Mouse (Mus musculus) spleen, adult 18-20 months (tissue): ENCODE data around the gene Nprl3.
"Not testable (repeated sequence)": the region's sequence is repeated elsewhere in the genome, so short reads cannot be mapped to it uniquely, and the experiment has no call there.

Experiments used
- DNase-seq, 2 experiments: peaks; one replicate each; pipeline ENCODE4 v3.0.0; 2022; ENCODE audit warnings: mixed read lengths in 2 of 2

Gene Nprl3

GRCm38 (mm10) chr11:32223297-32223967 lies 44.1 kb downstream of the Nprl3 start:
- DNase-seq: no peak

GRCm38 (mm10) chr11:32222570-32223194 lies 44.8 kb downstream of the Nprl3 start:
- peak; percentile 36 to 39 for DNase-seq

- DNase-seq: peak in 1 of 2 experiments; percentile 35
Observed at GRCm38 (mm10) chr11:32221951-32222409, 45.5 kb downstream of the Nprl3 start, which contains the start of gene Rhbdf1. TSS of gene Rhbdf1 (minus strand) at chr11:32222300.

- peak; percentile 20 to 47 for DNase-seq
Observed at GRCm38 (mm10) chr11:32221225-32221950, 46.1 kb downstream of the Nprl3 start.

GRCm38 (mm10) chr11:32220607-32221224 lies 46.8 kb downstream of the Nprl3 start:
- DNase-seq: no peak

- no peak for DNase-seq
Observed at GRCm38 (mm10) chr11:32219287-32219686, 48.2 kb downstream of the Nprl3 start.

GRCm38 (mm10) chr11:32218501-32219050 lies 48.9 kb downstream of the Nprl3 start:
- DNase-seq: no peak

GRCm38 (mm10) chr11:32216851-32217250 lies 50.7 kb downstream of the Nprl3 start:
- DNase-seq: peak; percentile 42 to 73

- DNase-seq: no peak
Observed at GRCm38 (mm10) chr11:32215372-32216162, 51.9 kb downstream of the Nprl3 start.

GRCm38 (mm10) chr11:32210623-32211022 lies 56.9 kb downstream of the Nprl3 start:
- no peak for DNase-seq

GRCm38 (mm10) chr11:32205058-32205873 lies 62.2 kb downstream of the Nprl3 start, which contains the start of gene Snrnp25:
TSS of gene Snrnp25 (plus strand) at chr11:32205415.
- peak; percentile 90 to 91 for DNase-seq

- no peak for DNase-seq
Observed at GRCm38 (mm10) chr11:32201922-32202685, 65.4 kb downstream of the Nprl3 start.

GRCm38 (mm10) chr11:32200992-32201391 lies 66.5 kb downstream of the Nprl3 start:
- not testable (repeated sequence) for DNase-seq

GRCm38 (mm10) chr11:32200075-32200601 lies 67.4 kb downstream of the Nprl3 start, which contains the start of gene Il9r:
TSS of gene Il9r (minus strand) at chr11:32200279.
- peak in 1 of 2 experiments; percentile 14 for DNase-seq

GRCm38 (mm10) chr11:32199230-32199629 lies 68.3 kb downstream of the Nprl3 start:
- peak in 1 of 2 experiments; percentile 12 for DNase-seq

GRCm38 (mm10) chr11:32198256-32198955 lies 69.1 kb downstream of the Nprl3 start:
- peak in 1 of 2 experiments; percentile 2 for DNase-seq

GRCm38 (mm10) chr11:32197766-32198165 lies 69.7 kb downstream of the Nprl3 start:
- DNase-seq: no peak

GRCm38 (mm10) chr11:32196727-32197126 lies 70.8 kb downstream of the Nprl3 start:
- peak in 1 of 2 experiments; percentile 2 for DNase-seq
